Mouse (Mus musculus) skeletal muscle tissue, postnatal 0 days (tissue): ENCODE results near the gene Tfdp2. TPM values are rescaled to one million over a fixed set of nuclear protein-coding genes. Genes with fewer than 3 reads are reported as not detected.

Source experiments
- polyA plus RNA-seq: library from polyadenylated mRNA; unstranded; fragments of >200 nt; fragmentation: Nextera tagmentation; extraction: Ambion mirVana; gene quantifications from 2 replicates; pipeline ENCODE4 v1.2.1, GENCODE M21; 2015

The Tfdp2 gene
- 42.4 and 54.8 TPM in 2 replicates for polyA plus RNA-seq

DNA sequence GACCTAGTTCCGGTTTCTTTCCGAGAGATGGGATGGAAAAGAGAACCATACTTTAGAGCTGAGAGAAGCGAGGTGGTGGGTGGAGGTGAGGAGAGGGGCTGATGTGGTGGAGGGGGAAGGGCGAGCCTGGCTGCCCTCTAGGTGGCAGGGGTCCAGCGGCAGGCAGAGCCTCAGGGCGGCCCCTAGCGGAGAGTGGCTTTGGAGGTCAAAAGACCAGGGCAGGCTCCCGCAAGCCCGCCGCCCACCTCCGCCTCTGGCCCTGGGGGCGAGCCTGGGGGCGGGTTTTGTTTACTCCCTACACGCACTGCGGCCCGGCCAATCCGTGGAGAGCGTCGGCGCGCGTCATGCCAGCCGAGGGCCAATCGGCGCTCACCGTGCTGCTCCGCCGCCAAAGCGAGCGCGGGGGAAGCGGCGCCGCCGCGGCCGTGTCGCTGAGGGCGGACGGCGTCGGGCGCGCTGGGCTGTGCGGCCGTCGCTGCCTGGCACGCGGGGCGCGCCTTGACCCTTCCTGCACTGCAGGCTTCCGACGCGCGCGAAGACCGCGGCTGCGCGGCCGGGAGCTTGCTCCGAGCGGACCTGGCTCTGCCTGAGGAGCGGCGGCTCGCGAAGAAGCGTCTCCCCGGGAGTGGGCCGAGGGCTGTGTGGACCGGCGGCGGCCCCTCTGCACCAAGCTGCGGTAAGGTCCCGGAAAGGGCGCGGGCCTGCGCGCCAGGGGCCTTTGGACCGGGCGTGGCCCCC lies at the start of gene Tfdp2:
Gene Tfdp2, plus strand, starts transcription at position 391 of the 738 bp plus-strand sequence.

GRCm38 (mm10) chr9:96364141-96364838 lies 168.2 kb downstream of the Tfdp2 start, which contains the start of gene Atp1b3:
TSS of gene Atp1b3 (minus strand) at chr9:96364442.

Other genes with a start within 250 kb of the Tfdp2 start
- 8.4 and 11.2 TPM in 2 replicates for gene Xrn1, start 241.5 kb upstream of the Tfdp2 start, polyA plus RNA-seq
- gene Gk5, start 76.9 kb upstream of the Tfdp2 start, polyA plus RNA-seq = 2.4 and 2.6 TPM in 2 replicates
- 89.5 and 104 TPM in 2 replicates for gene Atp1b3, start 168.2 kb downstream of the Tfdp2 start, polyA plus RNA-seq